Mouse (Mus musculus) heart, postnatal 0 days (tissue): ENCODE results near the gene Gm10401.

Experiments used
- CTCF ChIP-seq: IDR thresholded peaks from 2 replicates; pipeline ENCODE4 v1.5.1; 2016; ENCODE audit warnings: antibody characterized with exemption, control low read depth, low read depth
- EP300 ChIP-seq: IDR thresholded peaks from 2 replicates; pipeline ENCODE4 v1.6.1; 2016; ENCODE audit warnings: antibody characterized with exemption, low read depth

- TF ChIP-seq CTCF: no peak
- no peak for TF ChIP-seq EP300
These were observed 19.4 kb upstream of the Gm10401 start for GRCm38 (mm10) chr5:115117467-115117866.
